Mouse (Mus musculus) CH12.LX (cell line): ENCODE results near the gene Olfr1357. TPM values are rescaled to one million over a fixed set of nuclear protein-coding genes. Genes with fewer than 3 reads are reported as not detected.

Source experiments
- DNase-seq: peaks from one replicate; pipeline ENCODE4 v3.0.0-alpha.2; 2013; ENCODE audit errors: extremely low read depth
- H3K27ac ChIP-seq: 2 replicates; pipeline ENCODE4 v1.5.1; 2012; ENCODE audit warnings: low read depth, mild to moderate bottlenecking, control low read depth, moderate library complexity; ENCODE audit not compliant: insufficient read depth
- H3K27me3 ChIP-seq: replicated peaks from 2 replicates; pipeline ENCODE3; 2012; ENCODE audit warnings: inconsistent platforms
- H3K36me3 ChIP-seq, 2 experiments: replicated peaks in 1 of 2; 2 replicates each; pipeline versions ENCODE3 to v1.6.1; 2012; ENCODE audit warnings: inconsistent platforms in 1 of 2, low read length in 1 of 2, mild to moderate bottlenecking in 1 of 2, mixed read lengths in 1 of 2, moderate library complexity in 1 of 2; ENCODE audit not compliant: control insufficient read depth in 1 of 2, insufficient read depth in 1 of 2
- H3K4me1 ChIP-seq, 2 experiments: 2 replicates each; pipeline ENCODE4 v1.6.1; 2012; ENCODE audit warnings: inconsistent platforms in 1 of 2, moderate library complexity in 1 of 2; ENCODE audit not compliant: insufficient read depth in 2 of 2, control insufficient read depth in 1 of 2
- H3K4me2 ChIP-seq: 2 replicates; pipeline ENCODE4 v1.6.1; 2012; ENCODE audit warnings: low read depth, mild to moderate bottlenecking, control low read depth; ENCODE audit not compliant: poor library complexity, insufficient read depth, severe bottlenecking
- H3K4me3 ChIP-seq, 3 experiments: fragments of 150-350 bp in 1 of 3; sonication (generic) in 1 of 3; replicated peaks in 1 of 3; 2 replicates each; pipeline versions ENCODE3 to v1.5.1; 2011 to 2012; ENCODE audit warnings: low read depth in 2 of 3, low read length in 2 of 3, mild to moderate bottlenecking in 2 of 3, moderate library complexity in 2 of 3, control low read depth in 1 of 3, improper control_type of control experiment in 1 of 3, inconsistent platforms in 1 of 3, mixed read lengths in 1 of 3; ENCODE audit not compliant: poor library complexity in 1 of 3
- H3K79me2 ChIP-seq: replicated peaks from 2 replicates; pipeline ENCODE4 v1.6.1; 2012; ENCODE audit warnings: mild to moderate bottlenecking, moderate library complexity; ENCODE audit not compliant: control insufficient read depth, poor library complexity, insufficient read depth, severe bottlenecking; ENCODE audit errors: extremely low read depth
- H3K9ac ChIP-seq: 2 replicates; pipeline ENCODE4 v1.6.1; 2012; ENCODE audit warnings: low read depth, mild to moderate bottlenecking, control low read depth, moderate library complexity; ENCODE audit not compliant: insufficient read depth
- H3K9me3 ChIP-seq: replicated peaks from 2 replicates; pipeline ENCODE3; 2012; ENCODE audit warnings: low read length, inconsistent platforms, mixed read lengths
- BHLHE40 ChIP-seq: IDR thresholded peaks from 2 replicates; pipeline ENCODE4 v1.6.1; 2011; ENCODE audit warnings: mild to moderate bottlenecking, low read depth, low read length, improper control_type of control experiment
- ELF1 ChIP-seq: IDR thresholded peaks from 2 replicates; pipeline ENCODE4 v1.6.1; 2014; ENCODE audit warnings: low read depth, mild to moderate bottlenecking, inconsistent platforms, low read length, improper control_type of control experiment
- EP300 ChIP-seq: IDR thresholded peaks from 2 replicates; pipeline ENCODE4 v1.6.1; 2011; ENCODE audit warnings: low read length, improper control_type of control experiment
- GABPA ChIP-seq: IDR thresholded peaks from 2 replicates; pipeline ENCODE4 v1.6.1; 2012; ENCODE audit warnings: low read depth, low read length, improper control_type of control experiment, inconsistent platforms; ENCODE audit not compliant: insufficient replicate concordance
- IRF4 ChIP-seq: IDR thresholded peaks from 2 replicates; pipeline ENCODE4 v1.6.1; 2014; ENCODE audit warnings: low read depth, mild to moderate bottlenecking, inconsistent platforms, low read length, improper control_type of control experiment
- JUN ChIP-seq: IDR thresholded peaks from 2 replicates; pipeline ENCODE4 v1.6.1; 2011; ENCODE audit warnings: low read depth, mild to moderate bottlenecking, low read length, improper control_type of control experiment, moderate library complexity; ENCODE audit not compliant: insufficient read depth
- JUND ChIP-seq: conservative IDR thresholded peaks from 2 replicates; pipeline ENCODE4 v1.6.1; 2011; ENCODE audit warnings: low read depth, low read length, improper control_type of control experiment
- KAT2A ChIP-seq: IDR thresholded peaks from 2 replicates; pipeline ENCODE4 v1.6.1; 2012; ENCODE audit warnings: low read length, improper control_type of control experiment, inconsistent platforms; ENCODE audit not compliant: insufficient replicate concordance
- MAFK ChIP-seq: IDR thresholded peaks from 2 replicates; pipeline ENCODE4 v1.6.1; 2011; ENCODE audit warnings: low read length, improper control_type of control experiment; ENCODE audit not compliant: insufficient replicate concordance
- MAX ChIP-seq: IDR thresholded peaks from 2 replicates; pipeline ENCODE4 v1.6.1; 2011; ENCODE audit warnings: low read length, improper control_type of control experiment
- MAZ ChIP-seq: IDR thresholded peaks from 2 replicates; pipeline ENCODE4 v1.6.1; 2012; ENCODE audit warnings: low read depth, mild to moderate bottlenecking, inconsistent platforms, low read length, improper control_type of control experiment, moderate library complexity
- MXI1 ChIP-seq: IDR thresholded peaks from 2 replicates; pipeline ENCODE4 v1.6.1; 2011; ENCODE audit warnings: mild to moderate bottlenecking, low read depth, low read length, improper control_type of control experiment
- MYC ChIP-seq: IDR thresholded peaks from 2 replicates; pipeline ENCODE4 v1.6.1; 2011; ENCODE audit warnings: low read depth, mild to moderate bottlenecking, improper control_type of control experiment, low read length
- NRF1 ChIP-seq: IDR thresholded peaks from 2 replicates; pipeline ENCODE4 v1.6.1; 2014; ENCODE audit warnings: low read depth, mild to moderate bottlenecking, inconsistent platforms, low read length, improper control_type of control experiment, moderate library complexity
- PAX5 ChIP-seq: IDR thresholded peaks from 2 replicates; pipeline ENCODE4 v1.6.1; 2012; ENCODE audit warnings: low read length, inconsistent platforms, mixed read lengths
- POLR2A ChIP-seq: IDR thresholded peaks from 2 replicates; pipeline ENCODE4 v1.6.1; 2011; ENCODE audit warnings: low read depth, mild to moderate bottlenecking, improper control_type of control experiment, low read length
- POLR2AphosphoS2 ChIP-seq: IDR thresholded peaks from 2 replicates; pipeline ENCODE4 v1.6.1; 2011; ENCODE audit warnings: low read depth, low read length, improper control_type of control experiment
- SIN3A ChIP-seq: IDR thresholded peaks from 2 replicates; pipeline ENCODE4 v1.6.1; 2012; ENCODE audit warnings: low read length, improper control_type of control experiment, inconsistent platforms
- TCF12 ChIP-seq: IDR thresholded peaks from 2 replicates; pipeline ENCODE4 v1.6.1; 2014; ENCODE audit warnings: low read depth, mild to moderate bottlenecking, inconsistent platforms, low read length, improper control_type of control experiment
- USF1 ChIP-seq: IDR thresholded peaks from 2 replicates; pipeline ENCODE4 v1.6.1; 2014; ENCODE audit warnings: low read depth, mild to moderate bottlenecking, inconsistent platforms, low read length, improper control_type of control experiment
- ZKSCAN1 ChIP-seq: IDR thresholded peaks from 2 replicates; pipeline ENCODE4 v1.6.1; 2012; ENCODE audit warnings: low read depth, inconsistent platforms, low read length, improper control_type of control experiment, borderline replicate concordance
- dilution Hi-C: fragments of 300-500 bp; cut with MboI; formaldehyde crosslinking; loops from 2 replicates; pipeline ENCODE4 v1.14.3; 2020; ENCODE audit warnings: low sequenced_read_pairs; ENCODE audit not compliant: extremely low pct_unique_long_range_greater_than_20kb, extremely low pct_ligation_motif_present
- in situ Hi-C: fragments of 300-500 bp; cut with MboI; formaldehyde crosslinking; loops from 3 replicates; pipeline ENCODE4 v1.14.3; 2019; ENCODE audit warnings: low sequenced_read_pairs, low pct_ligation_motif_present, low pct_unique_long_range_greater_than_20kb, mixed read lengths
- polyA plus RNA-seq: library from polyadenylated mRNA; unstranded; fragments of >175 nt; gene quantifications from 2 replicates; pipeline ENCODE4 v1.2.1, GENCODE M21; 2012; ENCODE audit warnings: low read depth; ENCODE audit not compliant: insufficient read length
- total RNA-seq, 2 experiments: library from RNA; depleted of rRNA; stranded (reverse); fragments of 300-350 nt in 1 of 2; fragments of >200 nt in 1 of 2; gene quantifications; 2 replicates each; pipeline ENCODE4 v1.2.3; 2012 to 2014

The Olfr1357 gene
- total and polyA plus RNA-seq, 3 experiments, result not detected

GRCm38 (mm10) chr10:78585606-78586005 is 32.3 kb downstream of the Olfr1357 start:
- no peak for DNase-seq
- no peak overlapping the region for H3K4me3 ChIP-seq

GRCm38 (mm10) chr10:78584996-78585395 is 32.9 kb downstream of the Olfr1357 start:
- Histone ChIP-seq H3K4me3 (no peak overlapping the region), H3K79me2 (no peaks in the 10 kb centered on the region), H3K27ac (no peak overlapping the region), H3K4me2 (no peak overlapping the region), H3K36me3 (peaks cover 19 to 49% of the 10 kb centered on the region in 2 experiments), H3K4me1 (no peaks in the 10 kb centered on the region), H3K9me3 (no peaks in the 10 kb centered on the region), H3K9ac (no peak overlapping the region), H3K27me3 (peaks cover 5% of the 10 kb centered on the region)
- in situ Hi-C loops (no loop called here), dilution Hi-C loops (no loop called here)
- TF ChIP-seq ELF1 (no peak), TCF12 (no peak), IRF4 (no peak), USF1 (no peak), EP300 (no peak), KAT2A (no peak), MYC (no peak), MAZ (no peak)
- no peak for DNase-seq

More at GRCm38 (mm10) chr10:78585606-78586005, 32.3 kb downstream of the Olfr1357 start:
- no peak overlapping the region for H3K27ac ChIP-seq
- no peaks in the 10 kb centered on the region for H3K9me3 ChIP-seq
- H3K27me3 ChIP-seq, result peaks cover 9% of the 10 kb centered on the region
- H3K79me2 ChIP-seq, result no peaks in the 10 kb centered on the region
- dilution Hi-C loops, result no loop called here
- no peak overlapping the region for H3K4me2 ChIP-seq
- H3K4me1 ChIP-seq, result no peaks in the 10 kb centered on the region
- peaks cover 14 to 43% of the 10 kb centered on the region in 2 experiments for H3K36me3 ChIP-seq
- TF ChIP-seq BHLHE40 (no peak), MAX (no peak), MXI1 (no peak), PAX5 (no peak), KAT2A (no peak), POLR2A (no peak), NRF1 (no peak), JUND (no peak), GABPA (no peak), ELF1 (no peak), SIN3A (no peak), POLR2AphosphoS2 (no peak), ZKSCAN1 (no peak), JUN (no peak), MAFK (no peak)
- TF ChIP-seq, all 38 proteins: peak for 0
- in situ Hi-C loops, result no loop called here
- H3K9ac ChIP-seq, result no peak overlapping the region
